Mouse (Mus musculus): ENCODE data around the gene Agpat1. TPM values are rescaled to one million over a fixed set of nuclear protein-coding genes. Genes with fewer than 3 reads are reported as not detected.
A peak's percentile ranks its signal among the peaks of the same experiment; 100 is the strongest.

Agpat1 gene
- total RNA-seq, 2 experiments from 2014 or later, result 156 to 166 TPM

GRCm38 (mm10) chr17:34592581-34593549, 11.2 kb upstream of the Agpat1 start:
- no peak for TF ChIP-seq CTCF (IDR thresholded peaks at IDR 0.05)
- intact Hi-C loops (cut with DNase I), result loop anchor here (1.0 to 5.0 kb wide), 2 partner anchors 9 to 561 kb away; partner anchors contain the start of genes Rxrb and Slc39a7

GRCm38 (mm10) chr17:34593752-34594525, 10.1 kb upstream of the Agpat1 start:
- Histone ChIP-seq H3K4me3 (peak overlapping the region; percentile 70), H3K27ac (no peak overlapping the region; the same call in 1 of the 2 replicates)
- peak in 1 of 2 experiments; percentile 26 for DNase-seq (ENCODE audit: extremely low spot score in 1 of 2, low spot score in 2 of 2)
- intact Hi-C loops (cut with DNase I), result loop anchor here (1.0 to 5.0 kb wide), 2 partner anchors 8 to 562 kb away; partner anchors contain the start of genes Rxrb and Slc39a7
- no peak; the same call in 1 of the 2 replicates for TF ChIP-seq CTCF (IDR thresholded peaks at IDR 0.05)

More at GRCm38 (mm10) chr17:34592581-34593549, 11.2 kb upstream of the Agpat1 start:
- Histone ChIP-seq H3K4me3 (peak overlapping the region; percentile 70), H3K27ac (peak overlapping the region; percentile 98)
- peak in 1 of 2 experiments; percentile 36 for DNase-seq (ENCODE audit: extremely low spot score in 1 of 2, low spot score in 2 of 2)

GRCm38 (mm10) chr17:34596098-34596497, 8.0 kb upstream of the Agpat1 start:
- Histone ChIP-seq H3K4me3 (no peak overlapping the region), H3K27ac (no peak overlapping the region)
- TF ChIP-seq CTCF (IDR thresholded peaks at IDR 0.05), result no peak
- no peak for DNase-seq (ENCODE audit: extremely low spot score in 1 of 2, low spot score in 2 of 2)
- intact Hi-C loops (cut with DNase I), result no loop called here

- no peak within 1 kb of the TSS for H3K27ac ChIP-seq
- intact Hi-C loops (cut with DNase I), result no loop called here
- no peak within 1 kb of the TSS for H3K4me3 ChIP-seq
- TF ChIP-seq CTCF (IDR thresholded peaks at IDR 0.05), result no peak
- no peak for DNase-seq (ENCODE audit: extremely low spot score in 1 of 2, low spot score in 2 of 2)
Observed at GRCm38 (mm10) chr17:34597566-34598095, 6.4 kb upstream of the Agpat1 start, which contains the start of gene Ager. Ager (plus strand) TSS chr17:34597862.

- no peak for DNase-seq (ENCODE audit: extremely low spot score in 1 of 2, low spot score in 2 of 2)
- intact Hi-C loops (cut with DNase I), result no loop called here
Observed at GRCm38 (mm10) chr17:34599891-34600290, 4.2 kb upstream of the Agpat1 start.

GRCm38 (mm10) chr17:34601796-34602195, 2.3 kb upstream of the Agpat1 start:
- no peak for TF ChIP-seq CTCF (IDR thresholded peaks at IDR 0.05)
- Histone ChIP-seq H3K4me3 (no peak overlapping the region), H3K27ac (no peak overlapping the region)
- DNase-seq (ENCODE audit: extremely low spot score in 1 of 2, low spot score in 2 of 2), result no peak
- intact Hi-C loops (cut with DNase I), result loop anchor here (1.0 kb wide), 1 partner anchor 8 kb away; no protein-coding TSS in a partner anchor

More at GRCm38 (mm10) chr17:34599891-34600290, 4.2 kb upstream of the Agpat1 start:
- H3K27ac ChIP-seq, result no peak overlapping the region
- H3K4me3 ChIP-seq, result no peak overlapping the region
- no peak for TF ChIP-seq CTCF (IDR thresholded peaks at IDR 0.05)

- DNase-seq (ENCODE audit: extremely low spot score in 1 of 2, low spot score in 2 of 2), result peak; percentile 98 to 99
- no peak for TF ChIP-seq CTCF (IDR thresholded peaks at IDR 0.05)
- intact Hi-C loops (cut with DNase I), result no loop called here
- peak within 1 kb of the TSS; percentile 99 for H3K27ac ChIP-seq
- H3K4me3 ChIP-seq, result peak within 1 kb of the TSS; percentile 68
Observed at GRCm38 (mm10) chr17:34603375-34604060, 544 bp upstream of the Agpat1 start, which contains the start of gene Rnf5. Rnf5 (minus strand) TSS chr17:34603690.

- Histone ChIP-seq H3K27ac (peak overlapping the region; percentile 99), H3K4me3 (peak overlapping the region; percentile 60)
- no peak for TF ChIP-seq CTCF (IDR thresholded peaks at IDR 0.05)
- DNase-seq (ENCODE audit: extremely low spot score in 1 of 2, low spot score in 2 of 2), result peak in 1 of 2 experiments; percentile 31
- intact Hi-C loops (cut with DNase I), result no loop called here
Observed at GRCm38 (mm10) chr17:34604511-34605237, 612 bp downstream of the Agpat1 start.

GRCm38 (mm10) chr17:34605609-34606008, 1.5 kb downstream of the Agpat1 start:
- TF ChIP-seq CTCF (IDR thresholded peaks at IDR 0.05), result no peak
- intact Hi-C loops (cut with DNase I), result no loop called here
- peak overlapping the region; percentile 82 for H3K27ac ChIP-seq
- peak overlapping the region; percentile 77 for H3K4me3 ChIP-seq
- peak; percentile 98 for DNase-seq (ENCODE audit: extremely low spot score in 1 of 2, low spot score in 2 of 2)

All from left cerebral cortex, adult 2 months (tissue).